Mouse (Mus musculus) forebrain, embryonic 12.5 days (tissue): ENCODE data around the gene Zfp568. TPM values are rescaled to one million over a fixed set of nuclear protein-coding genes. Genes with fewer than 3 reads are reported as not detected.
A peak's percentile ranks its signal among the peaks of the same experiment; 100 is the strongest.

Experiments used
- ATAC-seq: fragments of 200-750 bp; cut with Nextera tagmentation; 2 replicates; pipeline ENCODE4 v1.8.0; 2017; ENCODE audit warnings: moderate TSS enrichment; ENCODE audit not compliant: low FRiP score
- H3K27ac ChIP-seq: fragments of 300-500 bp; sonication (generic); 2 replicates; pipeline ENCODE4 v1.5.1; 2016; ENCODE audit warnings: mild to moderate bottlenecking
- H3K27me3 ChIP-seq: fragments of 300-500 bp; sonication (generic); 2 replicates; pipeline ENCODE4 v1.6.1; 2016; ENCODE audit warnings: mild to moderate bottlenecking
- H3K36me3 ChIP-seq: fragments of 300-500 bp; sonication (generic); replicated peaks from 2 replicates; pipeline ENCODE4 v1.6.1; 2016; ENCODE audit warnings: mild to moderate bottlenecking
- H3K4me1 ChIP-seq: fragments of 300-500 bp; sonication (generic); 2 replicates; pipeline ENCODE4 v1.6.1; 2016
- H3K4me2 ChIP-seq: fragments of 300-500 bp; sonication (generic); 2 replicates; pipeline ENCODE4 v1.6.1; 2016; ENCODE audit warnings: mild to moderate bottlenecking, moderate library complexity
- H3K4me3 ChIP-seq: fragments of 300-500 bp; sonication (generic); replicated peaks from 2 replicates; pipeline ENCODE4 v1.5.1; 2016; ENCODE audit warnings: mild to moderate bottlenecking
- H3K9ac ChIP-seq: fragments of 300-500 bp; sonication (generic); 2 replicates; pipeline ENCODE4 v1.6.1; 2016; ENCODE audit warnings: mild to moderate bottlenecking
- H3K9me3 ChIP-seq: fragments of 300-500 bp; sonication (generic); 2 replicates; pipeline ENCODE4 v1.6.1; 2016
- WGBS: fragments of 180-500 bp; shearing (Covaris S2); methylation state at CpG from one replicate; pipeline ENCODE4 v1.1.7; 2016; 5-methylcytosine and 5-hydroxymethylcytosine counted together
- polyA plus RNA-seq: library from polyadenylated mRNA; unstranded; fragments of >200 nt; fragmentation: Nextera tagmentation; extraction: Ambion mirVana; gene quantifications from 2 replicates; pipeline ENCODE4 v1.2.1, GENCODE M21; 2016

Gene Zfp568
- polyA plus RNA-seq, 1 experiment from 2014 or later = 12.1 TPM

- WGBS = 94% methylated on average over 8 of the region's 8 CpGs
These were observed 11.4 kb downstream of the Zfp568 start for GRCm38 (mm10) chr7:29995134-29995533.

DNA sequence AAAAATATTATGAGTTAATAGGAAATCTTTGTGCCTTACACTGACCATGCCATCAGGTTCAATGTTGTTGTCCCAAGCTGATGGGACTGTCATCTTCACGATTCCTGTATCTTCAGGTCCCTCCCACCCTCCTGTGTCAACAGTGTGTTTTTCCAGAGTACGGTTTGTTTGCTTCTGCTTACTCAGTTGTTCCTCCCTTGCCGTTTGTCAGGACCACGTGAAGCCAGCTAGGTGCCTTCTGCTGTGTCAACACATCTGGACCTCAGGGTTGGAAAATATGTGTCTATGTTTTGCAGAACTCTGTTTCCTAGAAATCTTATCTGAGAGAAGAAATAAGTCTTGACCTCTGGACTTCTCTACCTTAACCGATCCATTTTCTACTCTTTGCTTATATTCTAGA is 16.8 kb downstream of the Zfp568 start:
- Histone ChIP-seq H3K4me3 (no peak overlapping the region), H3K9me3 (no peaks in the 10 kb centered on the region), H3K4me2 (no peak overlapping the region), H3K4me1 (no peaks in the 10 kb centered on the region), H3K9ac (no peak overlapping the region), H3K27ac (no peak overlapping the region), H3K36me3 (peaks cover 62% of the 10 kb centered on the region), H3K27me3 (no peaks in the 10 kb centered on the region)
- WGBS = 93% methylated on average over 5 of the region's 5 CpGs
- ATAC-seq = no peak

More at GRCm38 (mm10) chr7:29995134-29995533, 11.4 kb downstream of the Zfp568 start:
- Histone ChIP-seq H3K4me2 (no peak overlapping the region), H3K36me3 (peaks cover 84% of the 10 kb centered on the region), H3K9me3 (no peaks in the 10 kb centered on the region), H3K9ac (no peak overlapping the region), H3K27ac (no peak overlapping the region), H3K27me3 (no peaks in the 10 kb centered on the region), H3K4me3 (no peak overlapping the region), H3K4me1 (no peaks in the 10 kb centered on the region)
- no peak for ATAC-seq

GRCm38 (mm10) chr7:30007601-30008000 is 23.8 kb downstream of the Zfp568 start:
- Histone ChIP-seq H3K4me2 (no peak overlapping the region), H3K27ac (no peak overlapping the region), H3K27me3 (no peaks in the 10 kb centered on the region), H3K4me3 (no peak overlapping the region), H3K36me3 (peaks cover 32% of the 10 kb centered on the region), H3K4me1 (peaks cover 15% of the 10 kb centered on the region; the same call in 1 of the 2 replicates), H3K9me3 (no peaks in the 10 kb centered on the region), H3K9ac (no peak overlapping the region)
- ATAC-seq = no peak
- 87% methylated on average over 1 of the region's 1 CpGs for WGBS

DNA sequence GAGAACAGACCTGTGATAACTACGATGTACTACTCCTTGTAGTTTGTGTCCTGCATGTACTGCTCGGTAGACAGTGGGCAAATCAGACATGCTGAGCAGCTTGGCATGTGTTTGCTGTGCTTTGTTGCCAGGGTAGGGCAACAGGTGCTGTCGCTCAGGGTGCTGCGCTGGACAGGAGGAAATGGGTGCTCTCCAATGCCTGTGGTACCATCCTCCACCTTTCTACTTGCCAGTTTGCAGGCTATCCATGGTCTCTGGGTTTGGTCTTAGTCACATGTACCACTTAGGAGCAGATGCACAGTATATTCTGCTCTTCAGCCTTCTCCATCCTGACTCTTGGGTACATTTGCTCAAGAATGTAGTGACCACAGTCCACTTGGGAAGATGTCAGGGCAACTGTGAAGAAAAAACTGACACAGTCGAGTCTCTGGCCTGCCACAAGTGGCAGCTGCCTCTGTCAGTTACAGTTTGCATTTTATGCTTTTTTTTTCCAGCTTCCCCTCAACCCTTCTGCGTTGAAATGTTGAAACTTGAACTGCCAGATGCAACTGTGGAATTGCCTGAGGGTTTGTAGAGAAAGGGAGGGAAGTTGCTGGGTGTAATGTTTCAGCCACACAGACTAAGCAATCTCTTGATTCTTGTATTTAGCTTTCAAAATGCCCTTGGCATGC is 24.4 kb downstream of the Zfp568 start:
- Histone ChIP-seq H3K36me3 (peaks cover 29% of the 10 kb centered on the region), H3K27ac (no peak overlapping the region), H3K4me1 (peaks cover 15% of the 10 kb centered on the region; the same call in 1 of the 2 replicates), H3K4me3 (no peak overlapping the region), H3K9me3 (no peaks in the 10 kb centered on the region), H3K4me2 (no peak overlapping the region), H3K27me3 (no peaks in the 10 kb centered on the region), H3K9ac (no peak overlapping the region)
- ATAC-seq = no peak
- WGBS = 85% methylated on average over 6 of the region's 6 CpGs

GRCm38 (mm10) chr7:30009321-30010085 is 25.7 kb downstream of the Zfp568 start:
- Histone ChIP-seq H3K4me2 (no peak overlapping the region), H3K4me3 (no peak overlapping the region), H3K36me3 (peaks cover 43% of the 10 kb centered on the region), H3K4me1 (peaks cover 15% of the 10 kb centered on the region; the same call in 1 of the 2 replicates), H3K9ac (no peak overlapping the region), H3K9me3 (no peaks in the 10 kb centered on the region), H3K27ac (peak overlapping the region; percentile 68), H3K27me3 (no peaks in the 10 kb centered on the region)
- WGBS = 77% methylated on average over 21 of the region's 21 CpGs
- peak; percentile 76; the same call in 1 of the 2 replicates for ATAC-seq

DNA sequence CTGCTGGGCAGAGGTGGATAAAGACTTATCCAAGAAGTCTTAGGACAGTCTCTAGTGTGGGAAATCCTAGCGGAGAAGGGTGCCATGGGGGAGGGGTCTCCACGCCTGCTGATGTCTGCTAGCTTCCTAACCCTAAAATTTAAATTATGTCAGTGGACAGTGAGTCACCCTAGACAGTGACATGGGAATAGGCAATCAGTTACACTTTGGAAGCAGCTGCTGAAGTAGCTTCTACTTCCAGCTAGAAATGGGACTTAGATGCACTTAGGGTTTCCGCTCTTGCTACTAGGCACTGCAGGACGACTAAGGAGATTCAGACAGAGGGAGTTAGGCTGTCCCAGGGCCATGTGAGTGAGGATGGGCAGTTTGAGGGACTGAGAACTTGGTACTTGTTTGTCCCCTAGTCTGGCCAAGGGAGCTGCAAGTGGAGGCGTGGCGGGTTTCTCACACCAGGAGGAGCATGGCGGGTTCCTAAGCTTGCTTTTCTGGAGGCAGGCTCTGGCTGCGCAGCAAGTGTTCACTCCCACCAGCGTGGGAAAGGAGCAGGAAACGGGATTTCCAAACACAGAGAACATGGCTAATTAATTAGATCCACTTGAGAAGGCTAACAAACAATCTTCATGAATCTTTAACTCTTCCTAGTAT is 26.9 kb downstream of the Zfp568 start:
- no peaks in the 10 kb centered on the region for H3K27me3 ChIP-seq
- H3K9me3 ChIP-seq = no peaks in the 10 kb centered on the region
- H3K4me1 ChIP-seq = peaks cover 15% of the 10 kb centered on the region; the same call in 1 of the 2 replicates
- no peak overlapping the region for H3K4me3 ChIP-seq
- no peak for ATAC-seq
- H3K36me3 ChIP-seq = peaks cover 49% of the 10 kb centered on the region
- WGBS = 85% methylated on average over 10 of the region's 10 CpGs
- H3K27ac ChIP-seq = peak overlapping the region; percentile 68; the same call in 1 of the 2 replicates
- no peak overlapping the region for H3K4me2 ChIP-seq
- no peak overlapping the region for H3K9ac ChIP-seq

DNA sequence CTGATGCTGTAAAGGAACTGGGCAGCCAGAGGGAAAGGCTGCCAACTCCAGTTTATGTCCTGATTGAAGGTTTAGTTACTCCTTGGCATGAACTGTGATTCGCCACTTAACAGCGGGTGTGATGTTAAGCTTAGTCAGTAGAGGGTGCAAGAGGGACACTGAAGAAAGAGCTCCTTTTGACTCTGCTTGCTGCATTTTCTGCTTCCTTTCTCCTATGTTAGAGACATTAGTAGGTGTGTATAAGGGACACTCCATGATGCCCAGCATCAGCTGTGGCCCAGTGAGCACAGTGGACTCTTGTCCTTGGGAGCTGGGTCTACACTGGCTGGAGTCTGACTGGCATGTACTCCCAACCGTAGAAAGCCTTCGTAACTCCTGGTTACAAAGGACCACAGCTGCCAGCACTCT is 29.2 kb downstream of the Zfp568 start:
- 80% methylated on average over 4 of the region's 4 CpGs for WGBS
- ATAC-seq = no peak
- no peaks in the 10 kb centered on the region for H3K27me3 ChIP-seq
- H3K4me2 ChIP-seq = no peak overlapping the region
- H3K36me3 ChIP-seq = peaks cover 64% of the 10 kb centered on the region
- no peaks in the 10 kb centered on the region for H3K9me3 ChIP-seq
- H3K4me3 ChIP-seq = no peak overlapping the region
- H3K27ac ChIP-seq = no peak overlapping the region
- no peak overlapping the region for H3K9ac ChIP-seq
- peaks cover 15% of the 10 kb centered on the region; the same call in 1 of the 2 replicates for H3K4me1 ChIP-seq

GRCm38 (mm10) chr7:30017226-30017625 is 33.5 kb downstream of the Zfp568 start:
- no peaks in the 10 kb centered on the region for H3K9me3 ChIP-seq
- peaks cover 82% of the 10 kb centered on the region for H3K36me3 ChIP-seq
- no peaks in the 10 kb centered on the region for H3K4me1 ChIP-seq
- no peaks in the 10 kb centered on the region for H3K27me3 ChIP-seq
- no peak overlapping the region for H3K27ac ChIP-seq
- H3K4me2 ChIP-seq = no peak overlapping the region
- no peak overlapping the region for H3K9ac ChIP-seq
- no peak for ATAC-seq
- WGBS = 95% methylated on average over 6 of the region's 6 CpGs
- H3K4me3 ChIP-seq = no peak overlapping the region

DNA sequence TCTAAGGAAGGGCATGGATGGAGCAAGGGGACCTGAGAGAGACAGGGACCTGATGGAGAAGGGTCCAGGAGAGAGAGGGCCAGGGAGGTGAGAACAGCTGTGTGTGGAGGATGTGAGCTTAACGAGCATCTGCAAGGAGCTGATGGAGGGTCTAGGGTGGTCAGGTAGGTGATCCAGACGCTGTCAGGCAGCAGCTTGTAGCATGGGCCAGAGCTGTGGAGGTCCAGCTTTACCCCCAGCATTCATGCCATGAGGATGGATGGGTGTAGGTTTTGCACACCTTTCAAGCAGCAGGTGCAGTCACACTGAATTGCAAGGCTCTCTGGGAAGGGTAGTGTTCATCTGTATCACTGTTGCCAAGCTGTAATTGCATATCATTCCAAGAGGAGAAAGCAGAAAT is 35.8 kb downstream of the Zfp568 start:
- no peak for ATAC-seq
- H3K4me2 ChIP-seq = no peak overlapping the region
- no peaks in the 10 kb centered on the region for H3K9me3 ChIP-seq
- no peaks in the 10 kb centered on the region for H3K4me1 ChIP-seq
- no peaks in the 10 kb centered on the region for H3K27me3 ChIP-seq
- H3K4me3 ChIP-seq = no peak overlapping the region
- 92% methylated on average over 2 of the region's 2 CpGs for WGBS
- H3K27ac ChIP-seq = no peak overlapping the region
- no peak overlapping the region for H3K9ac ChIP-seq
- H3K36me3 ChIP-seq = peaks cover 92% of the 10 kb centered on the region

DNA sequence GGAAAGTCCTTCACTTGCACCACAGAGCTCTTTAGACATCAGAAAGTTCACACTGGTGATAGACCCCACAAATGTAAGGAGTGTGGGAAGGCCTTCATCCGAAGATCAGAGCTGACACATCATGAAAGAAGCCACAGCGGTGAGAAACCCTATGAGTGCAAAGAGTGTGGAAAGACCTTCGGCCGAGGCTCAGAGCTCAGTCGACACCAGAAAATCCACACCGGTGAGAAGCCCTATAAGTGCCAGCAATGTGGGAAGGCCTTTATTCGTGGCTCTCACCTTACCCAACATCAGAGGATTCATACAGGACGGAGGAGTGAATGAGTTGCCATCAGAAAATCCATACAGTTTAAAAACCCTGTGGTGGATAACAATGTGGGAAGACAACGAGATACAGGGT is 39.6 kb downstream of the Zfp568 start:
- WGBS = 95% methylated on average over 9 of the region's 9 CpGs
- Histone ChIP-seq H3K9me3 (no peaks in the 10 kb centered on the region), H3K27me3 (no peaks in the 10 kb centered on the region), H3K4me3 (no peak overlapping the region), H3K27ac (no peak overlapping the region), H3K9ac (no peak overlapping the region), H3K4me2 (no peak overlapping the region), H3K36me3 (peaks cover 87% of the 10 kb centered on the region), H3K4me1 (no peaks in the 10 kb centered on the region)
- no peak for ATAC-seq

- no peak overlapping the region for H3K4me2 ChIP-seq
- no peak overlapping the region for H3K4me3 ChIP-seq
- peaks cover 83% of the 10 kb centered on the region for H3K36me3 ChIP-seq
- no peak for ATAC-seq
- H3K9ac ChIP-seq = no peak overlapping the region
- H3K9me3 ChIP-seq = no peaks in the 10 kb centered on the region
- 93% methylated on average over 8 of the region's 8 CpGs for WGBS
- no peak overlapping the region for H3K27ac ChIP-seq
- no peaks in the 10 kb centered on the region for H3K27me3 ChIP-seq
- no peaks in the 10 kb centered on the region for H3K4me1 ChIP-seq
These were observed 40.0 kb downstream of the Zfp568 start for GRCm38 (mm10) chr7:30023800-30024199.

DNA sequence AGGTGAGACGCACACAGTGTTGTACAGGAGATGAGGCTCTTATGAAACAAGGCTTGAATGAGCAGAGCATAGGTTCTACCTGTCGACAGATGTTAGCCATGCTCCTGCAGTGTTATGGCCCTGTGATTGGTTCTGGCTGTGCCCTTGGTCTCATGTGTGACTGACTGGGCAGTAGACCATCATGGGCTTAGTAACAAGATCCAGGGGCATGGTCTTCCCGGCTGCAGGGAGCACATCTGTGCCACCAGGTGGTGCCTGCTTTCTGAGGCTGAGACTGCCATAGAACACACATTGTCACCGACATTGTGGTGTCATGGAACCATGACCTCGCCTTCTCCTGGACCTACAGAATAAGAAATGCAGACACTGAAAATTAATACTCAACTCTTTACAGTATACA is 41.6 kb downstream of the Zfp568 start:
- H3K4me3 ChIP-seq = no peak overlapping the region
- H3K36me3 ChIP-seq = peaks cover 70% of the 10 kb centered on the region
- no peaks in the 10 kb centered on the region for H3K27me3 ChIP-seq
- H3K4me1 ChIP-seq = no peaks in the 10 kb centered on the region
- H3K4me2 ChIP-seq = no peak overlapping the region
- H3K9me3 ChIP-seq = no peaks in the 10 kb centered on the region
- H3K9ac ChIP-seq = no peak overlapping the region
- no peak for ATAC-seq
- 83% methylated on average over 5 of the region's 5 CpGs for WGBS
- H3K27ac ChIP-seq = no peak overlapping the region
